Mouse (Mus musculus): ENCODE measurements at regions not wholly inside any gene's neighbourhood (a gene's known extent, or its start where the extent isn't known, plus 50 kb on each side); places are given as distances from the start of the nearest gene placed in this dataset.

DNA sequence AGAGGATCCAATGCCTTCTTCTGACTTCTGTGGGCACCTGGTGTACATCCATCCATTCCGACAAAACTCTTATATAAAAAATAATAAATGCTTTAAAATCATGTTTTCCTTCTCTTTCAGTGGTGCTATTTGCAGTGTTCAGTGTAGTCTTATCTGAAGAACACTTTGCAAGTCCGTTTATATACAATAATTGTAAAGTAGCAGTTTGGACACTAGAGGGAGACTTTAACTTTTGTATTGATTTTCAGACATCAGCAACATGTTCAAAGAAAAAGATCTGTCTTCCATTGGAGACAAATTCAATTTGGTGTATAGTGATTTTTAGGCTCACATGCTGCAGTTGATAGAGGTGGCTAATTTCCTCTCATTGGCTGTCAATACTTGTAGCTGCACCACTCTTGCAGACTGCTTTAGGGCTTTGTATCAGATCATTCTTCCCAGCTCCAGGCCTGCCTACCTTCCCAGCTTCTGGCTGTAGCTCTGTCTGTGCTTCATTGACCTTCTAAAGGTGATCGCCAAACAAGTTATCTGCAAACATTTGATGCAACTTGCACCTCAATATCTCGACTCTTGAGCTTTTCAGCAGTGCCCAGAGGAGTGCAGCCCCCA, 74.8 kb upstream of the Sult1c1 start:
- no peak for DNase-seq

DNA sequence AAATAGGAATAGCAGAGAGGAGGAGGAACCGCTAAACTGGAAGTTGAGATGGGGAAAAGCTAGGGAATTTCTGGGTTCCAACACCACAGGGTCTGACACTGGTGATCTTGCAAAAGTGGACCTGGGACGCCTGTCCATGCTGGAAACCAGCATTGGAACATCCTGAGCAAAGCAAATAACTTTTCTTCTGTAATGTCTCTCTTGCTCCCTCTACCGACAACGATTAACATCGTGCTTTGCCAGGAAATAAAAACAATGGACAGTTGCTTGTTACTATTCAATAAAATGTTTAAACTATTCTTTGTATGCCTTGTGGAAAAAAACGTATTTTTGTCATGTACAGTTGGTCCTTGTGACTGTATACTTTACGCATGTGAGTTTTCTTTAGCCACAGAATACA, 70.8 kb upstream of the Sult1c1 start:
- peak; percentile 36 to 50 for DNase-seq
